Mouse (Mus musculus) cerebellum, adult 11 months (tissue): ENCODE results near the gene Ctss.
"Not testable (repeated sequence)": the region's sequence is repeated elsewhere in the genome, so short reads cannot be mapped to it uniquely, and the experiment has no call there.

Source experiments
- DNase-seq: peaks from one replicate; pipeline ENCODE4 v3.0.0; 2022

The Ctss gene

DNA sequence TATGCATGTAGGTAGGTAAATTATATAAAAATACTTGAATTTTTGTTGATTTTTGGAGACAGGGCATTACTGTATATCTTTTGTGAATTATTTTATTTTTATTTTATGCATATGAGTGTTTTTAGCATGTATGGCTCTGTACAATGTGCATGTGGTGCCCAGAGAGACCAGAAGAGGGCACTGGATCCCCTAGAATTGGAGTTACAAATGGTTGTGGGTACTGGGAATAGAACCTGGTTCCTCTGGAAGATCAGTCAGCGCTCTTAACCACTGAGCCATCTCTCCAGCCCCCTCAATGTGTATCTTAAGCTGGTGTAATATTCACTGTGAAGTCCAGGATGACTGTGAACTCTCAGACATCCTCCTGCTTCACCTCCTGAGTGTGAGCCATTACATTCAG is 8.3 kb downstream of the Ctss start:
- DNase-seq: no peak

DNA sequence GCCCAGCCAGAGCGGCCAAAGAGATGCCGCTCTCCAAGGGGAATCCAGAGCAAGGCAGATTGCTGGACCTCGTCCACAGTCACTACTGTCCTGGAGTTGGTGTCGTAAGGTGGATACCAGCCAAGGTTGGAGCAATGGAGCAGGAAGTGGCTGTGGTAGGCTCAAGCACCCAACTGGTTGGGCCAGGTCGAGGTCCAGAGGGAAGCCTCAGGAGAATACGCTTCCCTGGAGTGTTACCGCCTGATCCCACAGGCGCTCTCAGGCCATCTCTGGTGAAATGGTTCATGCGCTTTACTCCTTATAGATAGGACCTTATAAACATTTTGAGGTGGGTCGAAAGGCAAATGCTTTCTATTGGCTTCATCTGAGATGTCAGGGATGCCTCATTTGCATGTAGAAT is 12.3 kb downstream of the Ctss start:
- no peak for DNase-seq

DNA sequence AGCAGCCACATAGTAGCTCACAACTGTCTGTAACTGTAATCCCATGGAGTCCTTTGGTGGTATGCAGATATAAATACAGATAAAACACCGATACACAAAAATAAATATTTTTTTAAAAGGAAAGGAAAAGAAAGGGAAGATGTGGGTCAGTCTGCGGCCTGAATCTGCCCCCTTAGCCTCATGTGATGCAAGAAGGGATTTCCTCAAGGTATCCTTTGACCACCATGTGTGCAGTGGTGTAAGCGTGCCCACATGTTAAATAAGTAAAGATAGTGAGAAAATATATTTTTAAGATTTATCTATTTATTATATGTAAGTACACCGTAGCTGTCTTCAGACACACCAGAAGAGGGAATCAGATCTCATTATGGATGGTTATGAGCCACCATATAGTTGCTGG is 13.3 kb downstream of the Ctss start:
- no peak for DNase-seq

DNA sequence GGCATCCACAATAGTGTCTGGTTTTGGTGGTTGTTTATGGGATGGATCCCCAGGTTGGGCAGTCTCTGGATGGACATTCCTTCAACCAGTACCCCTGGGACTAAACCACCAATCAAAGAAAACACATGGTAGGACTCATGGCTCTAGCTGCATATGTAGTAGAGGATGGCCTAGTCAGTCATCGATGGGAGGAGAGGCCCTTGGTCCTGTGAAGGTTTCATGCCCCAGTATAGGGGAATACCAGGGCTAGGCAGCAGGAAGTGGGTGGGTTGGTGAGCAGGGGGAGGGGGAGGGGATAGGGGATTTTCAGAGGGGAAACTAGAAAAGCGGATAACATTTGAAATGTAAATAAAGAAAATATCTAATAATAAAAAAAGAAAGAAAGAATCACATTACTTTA is 14.6 kb downstream of the Ctss start:
- not testable (repeated sequence) for DNase-seq

DNA sequence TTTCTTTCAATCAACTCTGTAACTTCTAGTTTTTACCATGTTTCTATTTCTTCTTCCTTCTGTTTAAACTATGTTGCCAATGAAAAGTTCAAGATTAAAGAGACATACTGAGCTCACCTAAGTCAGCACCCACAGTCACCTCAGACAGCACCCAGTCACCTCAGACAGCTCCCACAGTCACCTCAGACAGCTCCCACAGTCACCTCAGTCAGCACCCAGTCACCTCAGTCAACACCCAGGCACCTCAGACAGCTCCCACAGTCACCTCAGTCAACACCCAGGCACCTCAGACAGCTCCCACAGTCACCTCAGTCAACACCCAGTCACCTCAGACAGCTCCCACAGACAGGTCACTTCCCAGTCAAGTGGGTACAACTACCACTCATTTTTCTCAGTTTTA is 15.6 kb downstream of the Ctss start:
- DNase-seq: no peak

DNA sequence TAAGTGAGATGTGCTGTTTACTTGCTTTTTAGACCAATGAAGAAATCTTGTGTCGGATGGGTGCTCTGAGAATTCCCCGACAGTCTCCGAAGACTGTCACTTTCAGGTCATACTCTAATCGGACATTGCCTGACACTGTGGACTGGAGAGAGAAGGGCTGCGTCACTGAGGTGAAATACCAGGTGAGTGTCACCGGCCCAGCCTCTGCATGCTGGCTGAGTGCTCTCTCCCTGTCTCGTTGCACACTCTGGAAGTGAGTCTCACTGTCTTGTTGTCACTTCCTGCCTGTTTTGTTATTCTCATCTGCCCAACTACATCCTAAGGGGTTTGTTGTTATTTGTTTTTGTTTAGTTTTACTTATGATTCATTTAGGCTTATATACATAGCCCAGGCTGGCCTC is 16.4 kb downstream of the Ctss start:
- DNase-seq: no peak

DNA sequence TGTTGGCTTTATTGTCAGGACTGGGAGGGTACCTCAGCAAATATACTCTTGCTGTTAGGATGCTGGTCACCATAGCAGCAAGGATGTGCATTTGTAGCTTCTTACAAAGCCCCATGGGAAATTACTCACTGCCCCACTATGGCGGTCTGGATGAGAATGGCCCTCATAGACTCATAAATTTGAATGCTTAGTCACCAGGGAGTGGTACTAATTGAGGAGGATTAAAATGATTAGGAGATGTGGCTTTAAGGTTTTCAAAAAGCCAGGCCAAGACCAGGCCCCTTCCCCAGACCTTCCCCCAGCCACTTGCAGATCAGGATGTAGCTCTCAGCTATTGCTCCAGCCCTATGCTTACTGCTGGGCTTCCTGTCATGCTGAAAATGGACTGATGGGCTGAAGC is 23.6 kb downstream of the Ctss start:
- no peak for DNase-seq

DNA sequence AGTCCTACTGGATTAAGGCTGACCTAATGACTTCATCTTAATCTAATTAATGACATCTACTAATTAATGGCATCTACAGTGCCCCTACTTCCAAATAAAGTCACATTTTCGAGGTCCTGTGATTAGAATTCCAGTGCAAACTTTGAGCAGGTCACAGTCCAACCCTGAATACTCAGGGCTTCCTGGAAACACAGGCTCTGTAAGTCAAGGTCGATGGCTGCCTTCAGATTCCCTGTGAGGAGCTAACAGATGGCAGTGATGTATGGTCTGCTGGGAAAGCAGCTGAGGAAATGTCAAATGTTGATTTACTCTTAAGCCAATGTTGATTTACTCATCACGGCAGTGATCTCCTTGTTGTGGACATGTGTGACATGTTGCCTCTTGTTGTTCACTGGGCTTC is 27.4 kb downstream of the Ctss start:
- no peak for DNase-seq

DNA sequence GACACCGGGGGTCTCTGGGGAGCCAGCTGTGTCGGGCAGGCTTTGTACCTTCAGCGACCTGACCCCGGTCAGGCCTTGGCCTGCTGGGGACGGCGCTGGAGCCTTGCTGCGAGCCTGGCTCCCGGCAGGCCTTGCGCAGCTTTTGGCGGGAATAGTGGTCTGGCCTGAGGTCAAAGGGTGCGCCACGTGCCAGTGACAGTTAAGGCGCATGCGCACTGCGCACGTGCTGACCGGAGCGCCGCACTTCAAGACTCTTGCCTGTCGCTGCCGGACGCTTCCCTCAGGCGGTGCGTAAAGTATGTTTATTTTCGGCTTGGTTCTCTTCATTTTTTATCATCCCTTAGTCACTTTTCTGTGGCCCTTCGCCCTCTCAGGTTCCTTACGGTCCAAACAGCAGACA is 32.9 kb downstream of the Ctss start, which contains the start of gene Hormad1:
Gene Hormad1, plus strand, starts transcription at position 241 of the 400 bp plus-strand sequence.
- no peak for DNase-seq

DNA sequence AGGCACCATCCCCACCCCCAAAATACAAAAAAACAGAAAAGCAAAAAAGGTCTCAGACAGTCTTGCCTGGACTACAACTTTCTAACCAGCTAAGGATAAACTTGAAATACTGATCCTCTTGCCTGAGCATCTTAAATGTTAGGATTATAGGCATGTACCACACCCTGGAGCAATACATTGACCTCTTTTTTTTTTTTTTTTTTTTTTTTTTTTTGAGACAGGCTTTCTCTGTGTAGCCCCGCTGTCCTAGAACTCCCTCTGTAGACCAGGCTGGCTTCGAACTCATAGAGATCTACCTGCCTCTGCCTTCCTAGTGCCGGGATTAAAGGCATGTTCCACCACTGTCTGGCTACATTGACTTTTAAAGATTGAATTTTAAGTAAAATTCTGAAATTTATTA is 34.2 kb downstream of the Ctss start:
- DNase-seq: no peak

DNA sequence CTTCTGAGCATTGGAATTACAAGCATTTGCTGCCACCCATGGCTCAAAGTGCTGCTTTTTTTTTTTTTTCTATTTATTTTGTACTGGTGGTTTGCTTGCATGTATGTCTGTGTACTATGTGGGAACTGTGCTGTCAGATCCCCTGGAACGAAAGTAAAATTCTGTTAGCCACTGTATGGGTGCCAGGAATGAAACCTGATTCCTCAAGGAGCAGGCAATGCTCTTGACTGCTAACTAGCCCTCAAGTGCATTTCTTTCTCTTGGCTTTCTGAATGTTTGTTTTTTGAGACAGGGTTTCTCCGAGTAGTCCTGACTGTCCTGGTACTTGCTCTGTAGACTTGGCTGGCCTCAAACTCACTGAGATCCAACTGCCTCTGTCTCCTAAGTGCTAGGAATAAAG is 35.2 kb downstream of the Ctss start:
- DNase-seq: no peak

DNA sequence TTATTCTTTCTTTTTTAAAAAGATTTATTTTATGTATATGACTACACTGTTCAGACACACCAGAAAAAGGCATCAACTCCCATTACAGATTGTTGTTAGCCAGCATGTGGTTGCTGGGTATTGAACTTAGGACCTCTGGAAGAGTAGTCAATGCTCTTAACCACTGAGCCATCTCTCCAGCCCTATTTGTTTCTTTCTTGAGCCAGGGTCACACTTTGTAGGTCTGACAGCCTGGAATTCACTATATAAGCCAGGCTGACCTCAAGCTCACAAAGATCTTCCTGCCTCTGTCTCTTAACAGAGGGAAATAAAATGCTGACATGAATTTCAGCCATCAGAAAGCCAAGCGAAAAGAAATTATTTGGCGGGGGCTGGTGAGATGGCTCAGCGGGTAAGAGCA is 43.0 kb downstream of the Ctss start:
- no peak for DNase-seq

DNA sequence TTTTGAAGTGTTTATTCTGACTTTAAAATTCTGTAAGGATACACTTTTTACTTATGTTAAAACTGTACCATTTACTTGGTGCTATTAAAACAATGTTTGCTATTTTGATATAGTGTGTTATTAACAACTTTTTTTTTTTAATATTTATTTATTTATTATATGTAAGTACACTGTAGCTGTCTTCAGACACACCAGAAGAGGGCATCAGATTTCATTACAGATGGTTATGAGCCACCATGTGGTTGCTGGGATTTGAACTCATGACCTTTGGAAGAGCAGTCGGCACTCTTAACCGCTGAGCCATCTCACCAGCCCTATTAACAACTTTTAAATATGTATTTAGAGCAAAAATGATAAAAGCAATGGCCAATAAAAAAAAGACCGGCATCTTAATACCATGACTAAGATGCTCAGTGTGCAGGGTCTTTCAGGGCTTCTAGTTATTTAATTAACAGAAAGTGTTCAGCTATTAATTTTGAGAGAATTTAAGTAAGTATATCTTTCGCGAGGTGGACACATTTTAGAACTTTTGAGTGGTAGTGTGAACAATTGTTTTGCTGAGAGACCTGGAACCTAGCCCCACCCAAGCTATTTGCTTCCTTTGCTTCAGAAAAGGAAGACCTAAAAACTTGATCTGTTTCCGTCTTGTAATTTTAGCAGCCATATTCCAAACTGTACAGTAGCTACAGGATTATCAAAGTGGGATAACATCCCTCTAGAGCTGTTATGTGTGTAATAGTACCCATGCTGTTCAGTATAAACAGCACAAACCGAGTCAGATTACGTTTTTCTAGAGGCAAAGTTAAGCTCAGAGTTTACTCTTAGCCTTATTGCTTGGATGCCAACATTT is 61.4 kb downstream of the Ctss start:
- peak; percentile 3 for DNase-seq

DNA sequence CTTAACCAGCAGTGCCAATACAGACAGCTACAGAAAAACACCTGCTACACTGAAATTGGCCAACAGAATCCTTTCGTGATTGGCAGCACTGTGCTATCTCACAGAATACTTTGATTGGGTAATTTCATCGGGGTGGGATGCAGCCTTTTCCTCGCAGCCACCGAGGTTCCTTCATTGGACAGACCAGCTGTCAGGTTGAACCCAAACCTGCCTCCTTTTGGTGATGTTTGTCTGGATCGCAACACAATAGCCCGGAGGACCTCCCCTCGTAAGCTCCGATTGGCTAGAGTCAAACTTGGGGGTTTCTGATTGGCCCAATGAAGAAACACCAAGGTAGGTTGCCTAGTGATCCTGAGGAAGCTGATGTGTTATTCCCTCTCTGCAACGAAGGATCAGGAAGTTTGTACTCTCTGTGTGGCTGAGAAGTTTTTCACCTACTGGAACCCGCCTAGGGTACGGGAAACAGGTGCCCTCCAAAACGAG is 62.1 kb downstream of the Ctss start, which contains the start of gene Golph3l:
Gene Golph3l, plus strand, starts transcription at position 331 of the 483 bp plus-strand sequence.
- DNase-seq: peak; percentile 93

DNA sequence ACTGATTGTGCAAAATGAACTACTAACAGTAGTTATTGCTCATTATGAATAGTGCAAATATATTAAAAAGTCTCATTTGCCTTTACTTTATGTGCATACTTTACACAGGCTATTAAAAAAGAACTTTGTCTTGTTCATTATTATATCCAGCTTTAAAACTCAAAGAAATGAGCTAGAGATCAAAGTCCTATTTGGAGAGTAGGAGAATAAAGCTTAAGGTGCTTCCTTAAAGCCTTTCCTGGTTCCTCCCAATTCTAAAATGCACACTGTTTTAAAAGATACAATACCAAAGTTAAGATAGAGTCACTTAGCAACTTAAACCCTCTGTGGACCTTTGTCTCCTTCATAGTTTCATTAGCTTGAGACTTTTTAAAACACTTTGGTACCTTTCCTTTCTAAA is 72.1 kb downstream of the Ctss start:
- DNase-seq: no peak

DNA sequence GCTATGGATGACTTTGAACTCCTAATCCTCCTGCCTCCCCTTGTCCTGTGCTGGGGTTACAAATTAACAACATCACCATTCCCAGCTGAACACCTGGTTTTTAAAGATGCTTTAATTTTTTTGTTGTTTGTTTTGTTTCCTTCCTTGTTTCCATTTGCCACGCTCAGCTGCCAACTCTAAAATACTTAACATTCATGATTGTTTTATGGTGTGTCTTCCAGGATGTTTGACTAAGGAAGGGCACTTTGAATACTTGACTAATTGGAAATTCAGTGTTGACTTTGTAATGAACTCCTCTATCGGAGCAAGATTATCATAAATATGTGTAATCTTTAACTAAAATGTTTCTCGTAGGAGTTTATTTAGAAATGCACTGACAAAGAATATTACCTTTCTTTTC is 74.7 kb downstream of the Ctss start:
- no peak for DNase-seq
